Mouse (Mus musculus) T-helper 17 cell (primary cell): ENCODE measurements around the gene Ccdc73.
"Not testable (repeated sequence)": the region's sequence is repeated elsewhere in the genome, so short reads cannot be mapped to it uniquely, and the experiment has no call there.

Experiments
- in situ Hi-C, 2 experiments: fragments of 300-600 bp; cut with MboI, MseI; formaldehyde crosslinking; loops; 1 replicate in 1 of 2; 2 replicates in 1 of 2; pipeline ENCODE4 v1.15.1; 2025; ENCODE audit warnings: high pct_unique_total_duplicates in 2 of 2

Ccdc73 gene

GRCm38 (mm10) chr2:104867282-104867855, at the start of gene Ccdc73:
Gene Ccdc73 (plus strand): TSS chr2:104867805.
- in situ Hi-C loops: loop anchor here in 1 of 2 experiments (25.0 kb wide), 2 partner anchors 1205 to 1880 kb away; no protein-coding TSS in a partner anchor

GRCm38 (mm10) chr2:104818763-104819162, 48.8 kb upstream of the Ccdc73 start:
- in situ Hi-C loops: not testable (repeated sequence)

GRCm38 (mm10) chr2:104826191-104826590, 41.4 kb upstream of the Ccdc73 start:
- in situ Hi-C loops: no loop called here

GRCm38 (mm10) chr2:104832486-104832885, 35.1 kb upstream of the Ccdc73 start:
- in situ Hi-C loops: no loop called here

GRCm38 (mm10) chr2:104840974-104841373, 26.6 kb upstream of the Ccdc73 start:
- in situ Hi-C loops: no loop called here

- in situ Hi-C loops: no loop called here
These were observed 25.9 kb upstream of the Ccdc73 start for GRCm38 (mm10) chr2:104841736-104842135.

- in situ Hi-C loops: no loop called here
These were observed 25.0 kb upstream of the Ccdc73 start for GRCm38 (mm10) chr2:104842559-104842958.

- in situ Hi-C loops: no loop called here
These were observed 20.8 kb upstream of the Ccdc73 start for GRCm38 (mm10) chr2:104846638-104847414.

GRCm38 (mm10) chr2:104847645-104848044, 20.0 kb upstream of the Ccdc73 start:
- in situ Hi-C loops: no loop called here

- in situ Hi-C loops: no loop called here
These were observed 19.1 kb upstream of the Ccdc73 start for GRCm38 (mm10) chr2:104848235-104849161.

GRCm38 (mm10) chr2:104849276-104849990, 18.2 kb upstream of the Ccdc73 start, which contains the start of gene Prrg4:
Gene Prrg4 (minus strand): TSS chr2:104849876.
- in situ Hi-C loops: no loop called here

- in situ Hi-C loops: loop anchor here in 1 of 2 experiments (25.0 kb wide), 2 partner anchors 1188 to 1863 kb away; no protein-coding TSS in a partner anchor
These were observed 17.6 kb upstream of the Ccdc73 start for GRCm38 (mm10) chr2:104849991-104850359.

- in situ Hi-C loops: loop anchor here in 1 of 2 experiments (25.0 kb wide), 2 partner anchors 1189 to 1864 kb away; no protein-coding TSS in a partner anchor
These were observed 15.9 kb upstream of the Ccdc73 start for GRCm38 (mm10) chr2:104851686-104852085.

GRCm38 (mm10) chr2:104852546-104852945, 15.1 kb upstream of the Ccdc73 start:
- in situ Hi-C loops: loop anchor here in 1 of 2 experiments (25.0 kb wide), 2 partner anchors 1190 to 1865 kb away; no protein-coding TSS in a partner anchor

- in situ Hi-C loops: loop anchor here in 1 of 2 experiments (25.0 kb wide), 2 partner anchors 1193 to 1868 kb away; no protein-coding TSS in a partner anchor
These were observed 12.8 kb upstream of the Ccdc73 start for GRCm38 (mm10) chr2:104854836-104855235.

- in situ Hi-C loops: loop anchor here in 1 of 2 experiments (25.0 kb wide), 2 partner anchors 1193 to 1868 kb away; no protein-coding TSS in a partner anchor
These were observed 11.9 kb upstream of the Ccdc73 start for GRCm38 (mm10) chr2:104855732-104856131.

- in situ Hi-C loops: loop anchor here in 1 of 2 experiments (25.0 kb wide), 2 partner anchors 1194 to 1869 kb away; no protein-coding TSS in a partner anchor
These were observed 11.4 kb upstream of the Ccdc73 start for GRCm38 (mm10) chr2:104856218-104856617.

GRCm38 (mm10) chr2:104858083-104858482, 9.5 kb upstream of the Ccdc73 start:
- in situ Hi-C loops: loop anchor here in 1 of 2 experiments (25.0 kb wide), 2 partner anchors 1196 to 1871 kb away; no protein-coding TSS in a partner anchor

- in situ Hi-C loops: loop anchor here in 1 of 2 experiments (25.0 kb wide), 2 partner anchors 1197 to 1872 kb away; no protein-coding TSS in a partner anchor
These were observed 8.5 kb upstream of the Ccdc73 start for GRCm38 (mm10) chr2:104859060-104859459.

- in situ Hi-C loops: loop anchor here in 1 of 2 experiments (25.0 kb wide), 2 partner anchors 1198 to 1873 kb away; no protein-coding TSS in a partner anchor
These were observed 7.2 kb upstream of the Ccdc73 start for GRCm38 (mm10) chr2:104860426-104860825.
